ENCODE assay signal across 30 mouse cellular contexts in the genomic region with DNA sequence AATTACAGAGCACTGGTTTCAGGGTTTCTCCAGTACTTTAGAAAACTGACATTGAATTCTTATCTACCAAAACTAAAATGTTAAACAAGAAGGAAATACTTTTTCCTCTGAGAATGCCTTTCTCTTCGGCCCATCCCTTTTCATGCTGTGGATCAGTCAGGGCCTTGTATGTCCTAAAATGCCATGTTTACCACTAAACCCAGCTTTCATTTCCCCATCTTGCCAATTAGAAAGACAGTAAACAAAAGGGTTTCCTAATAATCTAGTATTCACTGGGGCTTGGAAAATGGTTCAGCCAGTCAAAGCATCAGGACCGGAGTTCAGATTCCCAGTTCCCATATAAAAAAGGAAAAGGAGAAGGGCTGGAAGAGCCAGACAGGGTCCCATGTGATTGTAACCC. TPM values are rescaled to one million over a fixed set of nuclear protein-coding genes. Genes with fewer than 3 reads are reported as not detected.
"Had no signal": no experiment of that assay in that cellular context is flagged by ENCODE, and none has a peak within 500 bp of the region (broad histone marks: within the 10 kb centered on the region; RNA-seq: fewer than 3 reads in every experiment).

No protein-coding gene starts in this region.

- H3K4me2 ChIP-seq: intestine, embryonic 15.5 days; kidney, embryonic 15.5 days; limb, embryonic 13.5 days; liver, embryonic 13.5 days; lung, embryonic 15.5 days; midbrain, embryonic 12.5 days; midbrain, embryonic 15.5 days; neural tube, embryonic 13.5 days; stomach, embryonic 15.5 days had no signal

- H3K27ac ChIP-seq: intestine, embryonic 15.5 days; kidney, embryonic 15.5 days; limb, embryonic 10.5 days; limb, embryonic 13.5 days; liver, embryonic 13.5 days; lung, embryonic 15.5 days; midbrain, embryonic 12.5 days; midbrain, embryonic 15.5 days; neural tube, embryonic 13.5 days; stomach, embryonic 15.5 days had no signal

- H3K9ac ChIP-seq: intestine, embryonic 15.5 days; kidney, embryonic 15.5 days; limb, embryonic 13.5 days; liver, embryonic 13.5 days; lung, embryonic 15.5 days; midbrain, embryonic 12.5 days; midbrain, embryonic 15.5 days; neural tube, embryonic 13.5 days; stomach, embryonic 15.5 days had no signal

- DNase-seq: kidney, adult 11 months; kidney, adult 8-10 months; kidney, postnatal 10 days; kidney, postnatal 36 days; layer of hippocampus, postnatal 36 days; liver, embryonic 13.5 days; lung, adult 18-20 months; lung, postnatal 14 days; lung, postnatal 4 days; retina, postnatal 1 day; right cerebral cortex, postnatal 25 days; spleen, adult 18-20 months; thymus, postnatal 25 days had no signal

- H3K4me1 ChIP-seq: intestine, embryonic 15.5 days; kidney, embryonic 15.5 days; limb, embryonic 10.5 days; stomach, embryonic 15.5 days had no signal

- H3K9me3 ChIP-seq: intestine, embryonic 15.5 days; kidney, embryonic 15.5 days; limb, embryonic 10.5 days; limb, embryonic 13.5 days; liver, embryonic 13.5 days; lung, embryonic 15.5 days; midbrain, embryonic 12.5 days; midbrain, embryonic 15.5 days; neural tube, embryonic 13.5 days; stomach, embryonic 15.5 days had no signal

- ATAC-seq: intestine, embryonic 15.5 days; midbrain, embryonic 15.5 days had no signal

- H3K4me3 ChIP-seq: intestine, embryonic 15.5 days; kidney, embryonic 15.5 days; limb, embryonic 10.5 days; limb, embryonic 13.5 days; liver, embryonic 13.5 days; lung, embryonic 15.5 days; midbrain, embryonic 12.5 days; midbrain, embryonic 15.5 days; myocyte; neural tube, embryonic 13.5 days; stomach, embryonic 15.5 days had no signal

- H3K27me3 ChIP-seq: intestine, embryonic 15.5 days; kidney, embryonic 15.5 days; limb, embryonic 13.5 days; liver, embryonic 13.5 days; lung, embryonic 15.5 days; midbrain, embryonic 12.5 days; midbrain, embryonic 15.5 days; neural tube, embryonic 13.5 days; stomach, embryonic 15.5 days had no signal

RNA-seq across cellular contexts. Expression of a gene that starts 21.1 kb away (rescaled TPM):
- total RNA-seq: layer of hippocampus, adult 8-10 months; layer of hippocampus, postnatal 10 days; layer of hippocampus, postnatal 36 days; left cerebral cortex, adult 8-10 months; left cerebral cortex, postnatal 14 days; megakaryocyte progenitor cell, adult 5-6 weeks; neutrophil, adult 5-6 weeks had no signal
- polyA plus RNA-seq: intestine, embryonic 15.5 days; kidney, embryonic 15.5 days; limb, embryonic 10.5 days; limb, embryonic 13.5 days; liver, embryonic 13.5 days; lung, embryonic 15.5 days; midbrain, embryonic 12.5 days; midbrain, embryonic 15.5 days; myocyte; neural tube, embryonic 13.5 days; stomach, embryonic 15.5 days; thymus, postnatal 0 days had no signal
